Mouse (Mus musculus) cerebellum, adult (tissue): ENCODE data around the gene Ccr1.
"Not testable (repeated sequence)": the region's sequence is repeated elsewhere in the genome, so short reads cannot be mapped to it uniquely, and the experiment has no call there.

ENCODE experiments used
- ATAC-seq: cut with Nextera tagmentation; 2 replicates; pipeline ENCODE4 v1.9.2; 2017; ENCODE audit warnings: mild to moderate bottlenecking, moderate library complexity, mixed read lengths; ENCODE audit not compliant: insufficient number of reproducible peaks, low FRiP score, low TSS enrichment

The Ccr1 gene

DNA sequence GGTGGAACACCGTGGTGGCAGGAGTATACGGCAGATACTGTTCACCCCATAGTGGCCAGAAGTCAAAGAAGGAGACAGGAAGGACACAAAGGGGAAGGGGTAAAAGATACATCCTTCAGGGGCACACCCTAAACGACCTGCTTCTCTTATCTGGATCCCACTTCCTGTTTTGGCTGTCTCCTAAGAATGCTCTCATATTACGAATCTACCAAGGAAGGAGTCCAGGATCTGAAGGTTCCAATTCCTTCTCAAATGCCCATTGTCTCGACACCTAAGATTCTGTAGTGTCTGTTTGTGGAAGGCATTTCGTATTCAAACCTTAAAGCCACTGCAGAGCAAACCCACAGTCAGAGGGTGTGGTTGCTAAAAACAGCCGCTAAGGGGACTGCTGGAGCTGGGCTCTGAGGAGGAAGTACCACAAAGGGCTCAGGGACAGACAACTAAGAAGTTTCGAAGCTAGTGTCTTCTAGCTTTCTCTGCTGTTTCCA is 39.7 kb downstream of the Ccr1 start:
- no peak for ATAC-seq

DNA sequence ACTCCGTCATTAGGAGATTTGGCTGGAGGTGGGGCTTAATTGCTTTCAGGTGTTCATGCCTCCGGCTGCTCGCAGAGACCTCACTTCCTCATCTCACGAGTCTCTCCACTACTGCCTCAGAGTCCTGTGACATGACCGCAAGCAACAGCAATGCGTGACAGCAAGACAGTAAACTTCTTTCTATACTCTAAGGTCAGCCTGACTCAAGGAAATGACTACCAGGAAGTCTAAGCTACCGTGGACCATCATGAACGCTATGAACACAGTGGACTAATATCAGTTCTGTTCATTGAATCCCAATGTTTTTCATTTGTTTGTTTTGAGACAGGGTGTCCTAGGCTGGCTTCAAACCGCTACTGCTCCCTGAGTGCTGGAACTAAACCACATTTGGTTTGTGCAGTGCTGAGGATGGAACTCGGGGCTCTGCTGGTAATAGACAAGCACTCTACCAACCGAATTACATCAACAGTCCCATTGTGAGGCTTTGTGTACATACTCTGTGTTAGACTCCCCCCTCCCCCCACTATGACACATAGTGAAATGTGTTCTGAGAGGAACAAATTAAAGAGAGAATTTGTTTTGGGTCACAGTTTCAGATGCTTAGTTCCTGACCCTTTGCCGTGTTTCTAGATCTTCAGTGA is 40.3 kb downstream of the Ccr1 start:
- ATAC-seq = no peak

- no peak for ATAC-seq
Observed at GRCm38 (mm10) chr9:123927281-123927960, 41.1 kb downstream of the Ccr1 start.

- ATAC-seq = not testable (repeated sequence)
Observed at GRCm38 (mm10) chr9:123926041-123926440, 42.5 kb downstream of the Ccr1 start.

DNA sequence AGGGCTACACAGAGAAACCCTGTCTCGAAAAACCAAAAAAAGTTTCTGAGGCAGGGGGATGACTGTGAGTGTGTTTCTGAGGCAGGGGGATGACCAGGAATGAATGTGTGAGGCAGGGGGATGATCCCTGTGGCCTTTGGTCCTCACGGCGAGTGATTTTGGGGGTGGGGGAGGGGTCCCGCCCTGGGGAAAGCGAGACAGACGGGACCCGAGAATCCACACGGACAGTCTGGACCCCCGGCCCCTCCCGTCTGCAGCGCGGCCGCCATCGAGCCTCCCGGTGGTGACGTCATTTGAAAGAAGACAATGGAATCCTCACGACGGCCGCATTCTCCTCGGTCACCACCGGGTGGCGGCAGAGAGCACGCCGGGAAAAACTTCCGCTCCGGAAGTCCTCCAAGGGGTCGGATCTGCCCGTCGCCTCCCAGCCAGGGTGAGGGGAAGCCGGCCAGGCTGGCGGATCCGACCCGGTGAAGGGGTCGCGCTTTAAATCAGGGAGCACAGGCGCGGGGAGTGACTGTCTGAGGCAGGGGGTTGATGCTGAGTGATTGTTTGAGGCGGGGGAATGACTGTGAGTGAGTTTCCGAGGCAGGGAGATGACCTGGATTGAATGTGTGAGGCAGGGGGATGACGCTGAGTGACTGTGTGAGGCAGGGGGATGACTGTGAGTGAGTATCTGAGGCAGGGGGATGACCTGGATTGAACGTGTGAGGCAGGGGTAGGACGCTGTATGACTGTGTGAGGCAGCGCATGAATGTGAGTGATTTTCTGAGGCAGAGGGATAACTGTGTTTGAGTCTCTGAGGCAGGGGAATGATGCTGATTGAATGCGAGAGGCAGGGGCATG is 43.2 kb downstream of the Ccr1 start:
- ATAC-seq = peak; percentile 89

GRCm38 (mm10) chr9:123924589-123925066 is 43.9 kb downstream of the Ccr1 start:
- peak; percentile 59 for ATAC-seq

DNA sequence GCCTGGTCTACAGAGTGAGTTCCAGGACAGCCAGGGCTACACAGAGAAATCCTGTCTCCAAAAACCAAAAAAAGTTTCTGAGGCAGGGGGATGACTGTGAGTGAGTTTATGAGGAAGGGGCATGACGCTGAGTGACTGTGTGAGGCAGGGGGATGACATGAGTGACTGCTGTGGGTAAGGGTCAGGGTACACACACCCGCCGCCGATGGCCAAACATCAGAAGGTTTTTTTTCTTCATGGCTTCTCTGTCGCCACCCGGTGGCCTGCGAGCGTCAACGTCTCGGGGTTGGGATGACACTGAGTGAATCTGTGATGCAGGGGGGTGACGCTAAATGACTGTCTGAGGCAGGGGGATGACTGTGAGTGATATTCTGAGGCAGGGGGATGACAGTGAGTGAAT is 44.5 kb downstream of the Ccr1 start:
- ATAC-seq = peak; percentile 50

DNA sequence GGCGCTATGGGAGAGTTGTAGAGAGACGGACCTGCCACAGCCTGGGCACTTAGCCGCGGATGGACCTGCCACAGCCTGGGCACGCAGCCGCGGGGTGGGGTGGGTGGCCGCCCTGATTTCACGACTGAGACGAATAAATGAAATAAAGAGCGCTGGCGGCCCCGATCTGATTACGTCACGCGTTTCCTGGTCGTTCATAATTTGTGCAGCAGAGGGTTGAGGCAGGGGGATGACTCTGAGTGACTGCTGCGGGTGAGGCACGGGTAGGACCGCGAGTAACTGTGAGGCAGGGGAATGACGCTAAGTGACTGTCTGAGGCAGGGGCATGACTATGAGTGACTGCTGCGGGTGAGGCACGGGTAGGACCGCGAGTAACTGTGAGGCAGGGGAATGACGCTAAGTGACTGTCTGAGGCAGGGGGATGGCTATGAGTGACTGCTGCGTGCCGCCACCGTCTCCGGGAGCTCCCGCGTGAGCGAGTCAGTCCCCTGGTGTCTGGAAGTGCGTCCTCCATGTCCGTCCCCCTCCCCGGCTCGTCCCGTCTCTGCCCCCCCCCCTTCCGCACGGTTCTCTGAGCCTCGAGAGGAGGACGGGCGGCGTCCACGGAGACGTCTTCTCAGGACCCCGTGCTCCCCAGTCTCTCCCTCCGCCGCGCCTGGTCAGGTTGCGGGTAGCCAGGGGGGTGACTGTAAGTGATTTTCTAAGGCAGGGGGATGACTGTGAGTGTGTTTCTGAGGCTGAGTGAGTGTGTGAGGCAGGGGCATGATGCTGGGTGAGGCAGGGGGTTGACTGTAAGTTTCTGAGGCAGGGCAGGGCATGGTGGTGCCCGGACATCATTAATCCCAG is 45.1 kb downstream of the Ccr1 start:
- ATAC-seq = no peak
